Mouse (Mus musculus): ENCODE results near the gene Zfp651.
A peak's percentile ranks its signal among the peaks of the same experiment; 100 is the strongest.

The Zfp651 gene

DNA sequence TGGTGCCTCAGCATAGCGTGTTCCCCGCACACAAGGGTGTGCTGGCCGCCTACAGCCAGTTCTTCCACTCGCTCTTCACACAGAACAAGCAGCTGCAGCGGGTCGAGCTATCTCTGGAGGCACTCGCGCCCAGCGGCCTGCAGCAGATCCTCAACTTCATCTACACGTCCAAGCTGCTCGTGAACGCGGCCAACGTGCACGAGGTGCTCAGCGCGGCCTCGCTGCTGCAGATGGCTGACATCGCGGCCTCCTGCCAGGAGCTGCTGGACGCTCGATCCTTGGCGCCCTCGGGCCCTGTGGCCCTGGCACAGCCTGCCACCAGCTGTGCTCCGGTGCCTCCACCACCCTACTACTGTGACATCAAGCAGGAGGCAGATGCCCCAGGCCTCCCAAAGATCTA lies 3.6 kb downstream of the Zfp651 start:
- no peak for DNase-seq (ENCODE audit: low spot score)

DNA sequence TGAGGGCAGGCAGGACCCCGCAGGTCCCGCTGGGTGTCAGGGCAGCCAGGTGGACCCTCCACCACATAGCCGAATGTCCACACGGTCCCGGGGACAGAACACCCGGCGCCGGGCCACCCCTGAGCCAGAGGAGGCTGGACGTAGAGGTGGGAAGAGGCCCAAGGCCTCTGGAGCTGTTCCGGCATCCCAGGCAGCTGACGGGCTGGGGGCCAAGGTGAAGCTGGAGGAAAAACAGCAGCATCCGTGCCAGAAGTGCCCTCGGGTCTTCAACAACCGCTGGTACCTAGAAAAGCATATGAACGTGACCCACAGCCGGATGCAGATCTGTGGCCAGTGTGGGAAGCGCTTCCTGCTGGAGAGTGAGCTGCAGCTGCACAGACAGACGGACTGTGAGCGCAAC lies 4.6 kb downstream of the Zfp651 start:
- DNase-seq (ENCODE audit: low spot score), result peak; percentile 59

DNA sequence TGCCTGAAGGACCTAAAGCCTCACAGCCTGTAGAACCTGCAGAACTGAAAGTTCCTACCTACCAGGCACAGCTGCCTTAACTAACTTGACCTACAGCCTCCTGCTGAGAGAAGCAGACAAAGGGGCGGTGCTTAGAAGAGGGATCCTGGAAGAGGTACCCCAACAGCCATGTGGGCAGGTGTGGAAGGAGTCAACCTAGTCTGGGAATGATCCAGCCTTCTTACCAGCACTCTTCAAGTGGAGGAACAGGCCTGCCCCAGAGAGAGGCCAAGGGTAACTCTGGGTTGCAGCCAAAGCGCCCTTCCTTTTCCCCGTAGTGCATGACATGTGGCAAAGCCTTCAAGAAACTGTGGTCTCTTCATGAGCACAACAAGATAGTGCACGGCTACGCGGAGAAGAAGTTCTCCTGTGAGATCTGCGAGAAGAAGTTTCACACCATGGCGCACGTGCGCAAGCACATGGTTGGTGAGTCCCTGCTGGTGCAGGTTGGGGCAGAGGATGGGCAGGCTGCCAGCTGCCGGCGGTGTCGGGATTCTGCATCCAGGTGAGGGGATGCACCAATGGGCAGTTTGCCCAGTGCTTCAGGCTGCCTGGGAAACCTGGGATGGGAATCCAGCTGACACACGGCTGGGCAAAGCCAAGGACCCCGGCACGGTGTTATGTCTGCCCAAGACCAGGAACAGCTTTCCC lies 6.2 kb downstream of the Zfp651 start:
- DNase-seq (ENCODE audit: low spot score), result no peak

DNA sequence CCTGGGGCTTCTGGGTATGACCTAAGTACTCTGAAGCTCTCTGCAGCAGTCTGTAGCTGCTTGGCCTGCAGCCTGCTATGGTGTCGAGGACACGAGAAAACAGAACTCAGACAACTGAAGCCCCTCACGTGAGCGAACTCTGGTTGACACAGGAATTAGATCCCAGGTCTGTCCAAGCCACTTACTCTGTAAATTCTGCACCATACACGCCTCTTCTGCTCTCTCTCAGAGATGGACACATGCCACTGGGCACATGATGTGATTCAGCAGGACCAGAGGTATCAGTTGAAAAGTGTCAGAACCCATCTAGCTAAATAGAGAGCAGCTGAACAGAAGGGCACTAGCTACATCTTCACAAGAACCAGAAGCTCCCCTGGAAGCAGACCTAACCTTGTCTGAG lies 13.3 kb downstream of the Zfp651 start:
- no peak for DNase-seq (ENCODE audit: low spot score)

DNA sequence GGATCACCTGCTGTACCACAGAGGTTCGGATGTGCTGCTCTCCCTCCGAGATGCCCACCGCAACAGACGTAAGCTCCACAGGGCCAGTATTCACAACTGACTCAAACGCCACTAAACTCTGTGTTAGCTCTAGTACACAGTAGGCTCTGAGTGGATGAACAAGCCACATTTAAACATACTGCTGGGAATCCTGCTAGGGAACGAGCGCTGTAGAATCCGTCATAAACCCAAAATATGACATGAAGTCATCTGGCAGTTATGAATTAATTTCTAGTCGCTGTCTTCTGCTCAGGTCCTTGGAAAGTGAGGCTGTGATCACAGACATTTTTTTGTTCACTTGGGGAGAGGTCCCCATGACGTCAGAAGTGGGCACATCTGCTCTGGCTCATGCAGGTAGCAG lies 16.8 kb downstream of the Zfp651 start:
- no peak for DNase-seq (ENCODE audit: low spot score)

DNA sequence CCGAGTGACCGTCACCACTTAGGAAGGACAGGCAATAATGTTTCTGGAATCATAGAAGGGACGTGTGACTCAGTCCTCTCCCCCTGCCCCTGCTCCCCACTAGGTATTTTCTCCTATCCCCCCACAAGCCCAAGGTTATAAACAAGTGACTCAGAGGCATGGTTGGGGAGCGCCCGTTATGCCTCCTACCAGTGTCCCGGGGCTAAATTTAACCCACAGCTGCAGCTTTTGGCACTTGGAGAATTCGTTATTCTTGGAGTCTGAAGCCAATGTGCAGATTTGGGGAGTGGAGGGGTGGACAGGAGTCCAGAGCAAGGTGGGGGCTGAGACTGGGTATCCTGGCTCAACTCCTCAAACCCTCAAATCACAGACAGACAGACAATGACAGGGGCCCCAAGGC lies 17.4 kb downstream of the Zfp651 start:
- DNase-seq (ENCODE audit: low spot score), result no peak

DNA sequence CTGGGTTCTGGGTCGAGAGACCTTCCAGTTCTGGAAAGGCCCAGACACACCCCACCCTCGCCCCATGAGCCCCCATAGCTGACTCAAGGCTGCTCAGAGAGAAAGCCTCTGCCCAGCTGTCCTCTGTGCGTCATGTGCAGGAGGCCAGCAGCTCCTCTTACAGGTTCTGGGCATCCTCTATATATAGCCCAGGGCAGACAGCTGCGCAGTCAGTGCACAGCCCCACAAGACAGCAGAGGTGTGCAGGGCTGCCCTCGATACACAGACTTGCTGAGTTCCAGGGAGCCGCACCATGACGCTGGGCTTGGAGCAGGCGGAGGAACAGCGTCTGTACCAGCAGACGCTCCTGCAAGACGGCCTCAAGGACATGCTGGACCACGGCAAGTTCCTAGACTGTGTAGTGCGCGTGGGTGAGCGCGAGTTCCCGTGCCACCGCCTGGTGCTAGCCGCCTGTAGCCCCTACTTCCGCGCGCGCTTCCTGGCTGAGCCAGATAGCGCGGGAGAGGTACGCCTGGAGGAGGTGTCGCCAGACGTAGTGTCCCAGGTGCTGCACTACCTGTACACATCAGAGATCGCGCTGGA lies 18.4 kb downstream of the Zfp651 start, which contains the start of gene Klhl40:
TSS of gene Klhl40 (plus strand) at position 124 of the 582 bp plus-strand sequence.
- no peak for DNase-seq (ENCODE audit: low spot score)

DNA sequence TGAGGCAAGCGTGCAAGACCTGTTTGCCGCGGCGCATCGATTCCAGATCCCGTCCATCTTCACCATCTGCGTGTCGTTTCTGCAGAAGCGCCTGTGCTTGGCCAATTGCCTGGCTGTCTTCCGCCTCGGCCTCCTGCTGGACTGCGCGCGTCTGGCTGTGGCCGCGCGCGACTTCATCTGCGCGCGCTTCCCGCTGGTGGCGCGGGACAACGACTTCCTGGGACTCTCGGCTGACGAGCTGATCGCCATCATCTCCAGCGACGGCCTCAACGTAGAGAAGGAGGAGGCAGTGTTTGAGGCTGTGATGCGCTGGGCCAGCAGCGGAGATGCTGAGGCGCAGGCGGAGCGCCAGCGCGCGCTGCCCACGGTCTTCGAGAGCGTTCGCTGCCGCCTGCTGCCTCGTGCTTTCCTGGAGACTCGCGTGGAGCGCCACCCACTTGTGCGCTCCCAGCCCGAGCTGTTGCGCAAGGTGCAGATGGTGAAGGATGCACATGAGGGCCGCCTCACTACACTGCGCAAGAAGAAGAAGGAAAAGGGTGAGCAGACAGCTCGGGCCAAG lies 19.0 kb downstream of the Zfp651 start:
- DNase-seq (ENCODE audit: low spot score), result no peak

DNA sequence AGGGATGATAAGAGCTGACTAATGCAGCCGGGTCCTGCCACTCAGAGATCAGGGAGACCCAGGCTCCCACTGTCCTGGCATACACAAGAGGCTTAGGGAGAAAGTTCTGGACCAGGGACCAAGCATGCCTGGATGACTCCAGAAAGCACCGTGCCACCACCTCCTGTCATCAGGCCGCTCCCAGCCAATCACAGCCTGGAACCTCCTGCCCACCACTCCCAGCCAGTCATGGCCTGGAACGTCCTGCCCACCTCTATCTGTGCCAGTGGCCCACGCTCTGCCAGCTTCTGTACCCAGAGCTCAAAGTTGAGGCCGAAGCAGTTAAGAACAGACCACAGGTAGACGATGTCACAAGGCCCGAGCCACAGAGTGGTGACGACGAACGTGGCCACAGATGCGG lies 25.7 kb downstream of the Zfp651 start:
- no peak for DNase-seq (ENCODE audit: low spot score)

DNA sequence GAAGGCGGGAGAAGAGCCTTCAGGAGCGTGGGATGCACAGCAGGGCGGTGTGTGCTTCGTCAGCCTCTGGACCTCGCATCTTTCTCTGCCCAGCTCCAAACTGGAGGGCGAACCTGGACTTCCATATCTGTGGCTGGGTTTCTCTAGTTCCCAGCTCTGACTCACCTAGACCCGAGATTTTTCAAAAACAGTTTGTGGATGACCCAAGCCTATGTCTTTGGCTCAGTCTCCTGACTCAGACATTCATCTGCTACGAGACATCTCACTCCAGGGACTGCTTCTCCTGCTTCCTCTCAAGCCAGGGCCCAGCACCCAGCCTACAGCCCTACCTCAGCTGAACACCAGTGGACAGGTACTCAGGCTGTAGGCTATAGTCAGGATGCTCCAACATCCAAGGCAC lies 26.1 kb downstream of the Zfp651 start:
- DNase-seq (ENCODE audit: low spot score), result no peak

DNA sequence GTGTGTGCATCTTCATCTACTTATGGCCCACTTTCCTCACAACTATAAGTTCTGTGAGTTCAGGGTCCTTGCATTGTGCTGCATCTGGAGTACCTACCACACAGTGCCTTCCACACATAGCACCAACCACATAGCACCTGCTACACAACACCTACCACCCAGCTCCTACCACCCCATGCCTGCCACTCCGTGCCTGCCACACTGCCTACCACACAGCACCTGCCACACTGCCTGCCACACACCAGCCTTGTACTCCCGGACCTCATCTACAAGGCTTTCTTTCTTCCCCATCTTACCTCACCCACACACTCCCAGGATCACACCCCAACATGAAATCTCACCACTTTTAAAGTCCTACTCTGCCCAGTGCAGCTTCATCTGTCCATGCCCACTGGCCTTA lies 27.2 kb downstream of the Zfp651 start:
- no peak for DNase-seq (ENCODE audit: low spot score)

DNA sequence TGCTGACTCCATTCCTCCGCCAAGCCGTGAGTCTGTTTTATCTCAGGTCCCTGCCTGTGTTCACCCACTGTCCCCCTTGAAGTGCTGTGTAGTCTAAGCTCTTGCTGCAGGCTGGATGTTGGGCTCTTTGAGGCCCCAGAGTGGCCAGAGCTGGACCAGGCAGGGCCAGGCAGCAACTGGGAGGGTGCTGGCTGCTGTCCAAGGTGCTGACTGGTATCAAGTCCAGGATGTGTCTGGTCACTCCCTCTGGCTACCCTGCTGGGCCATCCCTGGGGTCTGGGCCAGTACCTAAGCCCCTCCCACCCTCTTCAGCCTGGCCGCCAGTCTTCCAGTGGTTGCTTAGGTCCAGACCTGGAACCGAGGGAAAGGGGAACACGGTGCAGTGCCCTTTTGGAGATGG lies 32.1 kb downstream of the Zfp651 start:
- DNase-seq (ENCODE audit: low spot score), result peak; percentile 77

DNA sequence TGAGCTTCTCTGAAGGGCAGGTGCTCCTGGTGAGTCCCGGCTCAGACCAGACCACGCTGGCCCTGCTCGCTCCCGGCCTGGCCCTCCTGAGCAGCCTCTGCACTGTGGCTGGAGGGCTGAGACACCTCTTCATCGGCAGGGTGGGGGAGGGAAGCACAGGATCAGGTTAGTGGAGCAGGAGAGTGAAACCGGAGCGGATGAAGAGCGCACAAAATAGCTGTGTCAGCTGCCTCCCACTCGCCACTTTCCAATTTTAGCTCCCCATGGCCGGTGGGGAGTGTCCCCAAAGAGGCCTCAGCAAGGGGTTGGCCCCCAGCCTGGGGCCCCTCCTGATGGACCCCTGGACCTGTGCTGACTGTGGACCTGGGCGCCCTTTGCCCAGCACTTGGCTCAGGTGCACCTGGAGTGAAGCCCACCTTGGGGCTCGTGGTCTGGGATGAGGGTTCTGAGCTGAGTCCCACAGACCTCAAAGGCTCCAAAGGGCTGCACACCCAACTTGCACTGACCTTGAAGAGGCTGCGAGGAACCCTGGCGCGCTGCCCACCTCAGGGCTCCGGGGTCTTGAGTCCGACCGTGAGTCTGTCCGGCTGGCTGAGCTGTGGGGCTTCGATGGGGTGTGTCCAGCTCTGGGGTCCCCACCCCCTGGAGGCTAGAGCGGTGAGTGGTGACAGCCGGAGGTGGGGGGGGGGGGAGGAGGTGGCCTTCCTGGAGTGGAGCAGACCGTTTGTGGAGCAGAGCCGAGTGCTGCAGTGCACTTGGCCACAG lies 32.8 kb downstream of the Zfp651 start, which contains the start of gene Hhatl:
TSS of gene Hhatl (minus strand) at position 751 of the 765 bp plus-strand sequence.
- DNase-seq (ENCODE audit: low spot score), result no peak

DNA sequence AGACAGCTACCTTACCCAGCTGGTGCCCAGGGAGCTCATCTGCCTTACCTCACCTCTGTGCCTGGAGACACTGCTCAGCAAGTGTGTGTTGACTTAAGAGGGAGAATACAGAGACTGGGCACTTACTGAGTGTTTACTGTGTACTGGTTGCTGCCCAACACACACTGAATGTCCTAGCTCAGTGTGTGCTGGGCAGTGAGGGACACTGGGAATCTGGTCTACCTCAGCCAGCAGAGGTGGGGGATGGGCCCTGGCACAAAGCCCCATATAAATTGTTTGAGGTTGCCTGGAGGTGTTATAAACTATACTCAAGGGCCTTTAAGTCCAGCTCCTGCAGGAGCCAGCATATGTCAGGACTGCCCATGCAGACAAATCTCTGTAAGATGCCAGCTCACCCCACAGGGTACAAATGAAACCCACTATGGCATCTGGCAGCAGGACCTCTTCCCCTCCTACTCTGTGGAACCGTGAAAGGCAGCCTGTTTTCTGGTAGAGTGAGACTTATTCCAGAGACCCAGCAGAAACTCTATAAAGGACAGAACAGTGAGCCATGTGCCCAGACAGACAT lies 35.9 kb downstream of the Zfp651 start:
- DNase-seq (ENCODE audit: low spot score), result no peak

DNA sequence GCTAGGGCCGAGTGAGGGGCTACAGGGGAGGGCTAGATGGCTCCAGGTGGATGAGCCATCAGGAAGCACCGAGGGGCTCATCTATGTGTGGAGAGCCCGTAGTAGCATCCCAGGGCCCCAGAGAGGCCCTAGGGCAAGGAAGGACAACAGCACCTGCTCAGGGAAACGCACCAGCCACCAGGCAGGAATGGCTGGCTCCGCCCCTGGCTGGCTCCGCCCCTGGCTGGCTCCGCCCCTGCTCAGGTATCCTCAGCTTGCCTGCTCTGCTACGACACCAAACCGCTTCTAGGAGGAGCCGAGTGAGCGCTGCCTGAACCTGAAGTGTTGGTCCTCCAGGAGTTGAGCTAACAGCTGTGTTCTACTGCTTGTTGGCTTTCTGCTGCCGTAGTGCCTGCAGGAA lies 38.6 kb downstream of the Zfp651 start:
- no peak for DNase-seq (ENCODE audit: low spot score)

DNA sequence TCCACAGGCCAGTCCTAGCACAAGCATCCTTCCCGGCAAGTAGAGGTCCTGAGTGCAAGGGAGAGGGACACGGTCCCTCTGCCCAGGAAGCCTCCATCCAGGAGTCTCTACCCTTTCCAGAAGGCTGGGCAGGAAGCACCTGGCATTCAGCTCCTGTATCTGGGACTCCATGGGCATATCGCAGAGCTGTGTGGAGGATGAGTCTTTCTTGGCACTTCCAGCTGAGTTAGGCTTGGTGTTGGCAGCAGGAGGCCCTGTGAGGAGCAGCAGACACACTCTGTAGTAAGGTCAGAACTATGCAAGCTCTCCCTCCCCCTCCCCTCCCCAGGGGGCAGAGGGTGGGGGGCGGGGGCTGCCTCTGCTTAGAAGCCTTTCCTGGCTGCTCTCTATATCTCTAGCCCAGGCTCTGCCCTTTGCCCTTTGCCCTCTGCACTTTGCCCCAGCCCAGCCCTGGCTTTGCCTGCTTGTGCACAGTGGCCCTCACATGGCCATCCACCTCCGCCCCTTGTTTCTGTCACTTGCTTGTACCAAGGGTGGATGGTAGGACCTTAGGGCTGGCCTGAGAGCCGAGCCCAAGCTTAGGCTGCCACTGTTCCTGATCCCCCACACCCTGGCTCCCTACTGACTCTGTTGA lies 39.9 kb downstream of the Zfp651 start:
- DNase-seq (ENCODE audit: low spot score), result no peak

DNA sequence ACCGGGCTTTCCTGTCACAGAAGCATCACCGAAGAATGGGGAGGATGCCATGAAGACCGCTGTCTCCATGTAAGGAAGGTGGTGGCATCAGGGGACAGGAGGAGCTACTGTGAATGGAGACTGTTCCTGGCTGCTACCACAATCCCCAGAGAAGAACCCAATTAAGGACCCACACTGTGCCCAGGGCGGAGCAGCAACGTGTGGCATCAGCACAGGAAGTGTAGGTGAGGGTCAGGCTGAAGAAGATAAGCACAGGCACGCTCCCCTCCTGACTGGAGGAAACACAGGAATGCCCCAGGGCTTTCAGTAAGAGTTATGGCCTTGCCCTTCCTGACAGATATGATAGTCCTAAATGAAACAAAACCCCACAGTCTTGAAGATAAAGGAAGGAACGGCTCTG lies 43.6 kb downstream of the Zfp651 start:
- no peak for DNase-seq (ENCODE audit: low spot score)

DNA sequence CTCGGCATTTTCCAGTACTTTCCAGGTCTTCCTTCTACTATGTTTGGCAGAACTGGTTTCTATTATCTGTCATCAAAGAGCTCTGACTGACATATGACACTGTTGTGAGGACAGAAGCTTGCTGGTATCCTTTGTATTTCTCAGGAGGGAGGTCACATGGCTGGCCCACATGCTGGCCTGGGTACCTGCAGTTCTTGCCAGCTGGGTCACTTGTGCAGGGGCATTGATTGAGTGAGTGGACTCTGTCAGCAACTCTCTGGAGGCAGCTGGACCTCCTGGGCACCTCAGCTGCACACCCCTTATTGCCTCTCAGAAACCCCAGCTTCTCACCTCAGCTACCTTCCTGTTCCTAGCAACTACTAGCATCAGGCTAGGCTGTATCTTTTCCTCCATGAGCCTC lies 48.4 kb downstream of the Zfp651 start:
- DNase-seq (ENCODE audit: low spot score), result no peak

DNA sequence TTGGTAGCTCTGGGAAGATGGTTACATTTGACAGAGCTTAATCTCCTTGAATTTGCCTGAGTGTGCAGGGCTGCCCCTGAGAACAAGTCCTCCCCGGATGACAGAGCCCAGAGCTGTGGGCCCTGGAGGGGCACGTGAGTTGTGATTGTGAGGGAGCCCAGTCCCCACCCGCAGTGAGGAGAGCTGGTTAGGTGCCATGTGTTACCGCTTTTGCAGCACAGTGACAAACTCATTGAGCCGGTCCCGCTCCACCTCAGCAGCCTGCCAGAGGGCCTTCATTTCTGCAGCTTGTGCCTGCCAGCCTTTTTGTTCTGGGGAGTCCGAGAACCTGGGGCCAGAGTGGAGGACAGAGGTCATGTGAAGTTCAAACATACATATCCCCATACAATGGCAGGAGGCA lies 48.8 kb downstream of the Zfp651 start:
- no peak for DNase-seq (ENCODE audit: low spot score)

DNA sequence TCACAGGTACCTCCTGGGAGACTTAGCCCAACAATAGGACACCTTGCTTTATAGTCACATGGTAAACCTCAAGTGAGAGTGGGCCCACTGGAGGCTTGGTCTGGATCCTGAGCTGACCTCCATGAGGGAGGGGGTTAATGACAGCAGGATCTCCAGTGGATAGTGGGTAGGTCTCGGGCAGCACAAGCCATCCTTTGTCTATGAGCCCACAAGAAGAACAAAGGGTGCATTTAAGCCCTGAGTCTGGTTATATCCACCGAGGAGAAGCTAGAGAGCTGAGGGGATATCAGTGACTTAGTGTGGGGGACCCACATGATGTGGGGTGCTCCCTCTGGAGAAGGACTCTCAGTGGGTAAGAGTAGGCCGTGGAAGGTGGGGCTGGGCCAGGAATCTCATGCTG lies 49.4 kb downstream of the Zfp651 start:
- no peak for DNase-seq (ENCODE audit: low spot score)

DNA sequence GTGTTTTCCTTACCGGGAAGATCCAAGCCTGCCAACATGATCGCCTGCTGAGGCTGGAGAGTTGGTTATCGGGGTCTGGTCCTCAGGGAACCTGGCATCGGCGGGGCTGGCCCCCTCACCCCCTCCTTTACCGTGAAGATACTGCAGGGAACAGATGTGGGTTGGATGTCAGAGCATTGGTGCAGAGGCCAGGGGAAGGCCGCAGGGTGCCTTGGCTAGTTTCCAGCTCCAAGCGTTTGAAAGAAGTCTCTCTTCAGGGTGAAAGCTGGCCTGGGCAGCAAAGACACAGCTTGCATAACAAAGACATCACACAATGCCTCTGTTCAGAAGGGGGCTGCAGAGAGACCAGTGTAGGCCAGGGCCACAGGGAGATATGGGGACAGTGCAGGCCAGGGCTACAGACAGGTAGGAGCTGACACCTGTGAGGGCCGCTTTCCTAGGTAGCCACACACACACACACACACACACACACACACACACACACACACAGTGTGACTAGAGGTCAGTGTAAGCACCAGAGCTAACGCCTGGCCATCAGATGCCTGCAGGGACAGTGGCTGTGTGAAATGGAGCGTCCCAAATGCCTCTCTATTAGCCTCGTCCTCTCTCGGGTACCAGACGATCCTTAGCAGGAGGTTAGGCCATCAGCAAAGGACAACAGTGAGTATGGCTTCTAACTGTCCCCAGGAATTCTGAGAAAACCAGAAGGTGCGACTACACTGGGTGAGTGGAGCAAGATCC lies 51.1 kb downstream of the Zfp651 start:
- peak; percentile 53 for DNase-seq (ENCODE audit: low spot score)
